Comparison of ENCODE assay signal across 19 mouse cellular contexts in the genomic region with DNA sequence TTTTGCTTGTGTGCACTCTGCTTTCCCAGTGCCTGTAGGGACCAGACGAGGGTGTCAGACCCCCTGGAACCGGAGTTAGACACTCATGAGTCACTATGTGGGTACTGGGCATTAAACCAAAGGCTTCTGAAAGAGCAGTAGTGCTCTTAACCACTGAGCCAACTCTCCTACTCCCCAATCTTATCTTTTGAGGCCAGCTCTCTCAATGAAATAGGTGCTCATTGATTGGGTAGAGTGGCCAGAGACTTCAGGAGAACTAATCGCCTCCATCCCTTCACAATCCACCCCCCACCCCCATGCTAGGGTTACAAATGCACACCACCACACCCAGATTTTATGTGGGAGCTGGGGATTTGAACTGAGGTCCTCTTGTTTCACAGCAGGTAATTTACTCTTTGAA. TPM values are rescaled to one million over a fixed set of nuclear protein-coding genes. Genes with fewer than 3 reads are reported as not detected.
"Had no signal": no experiment of that assay in that cellular context is flagged by ENCODE, and none has a peak within 500 bp of the region (broad histone marks: within the 10 kb centered on the region; RNA-seq: fewer than 3 reads in every experiment).

No protein-coding gene starts in this region.

- DNase-seq: lung, adult 2 months; lung, postnatal 14 days; lung, postnatal 36 days; right cerebral cortex, postnatal 14 days; thymus, postnatal 14 days; thymus, postnatal 36 days had no signal

- ATAC-seq: lung, postnatal 0 days; midbrain, embryonic 13.5 days; midbrain, embryonic 15.5 days had no signal

- H3K9ac ChIP-seq: lung, embryonic 15.5 days; midbrain, embryonic 13.5 days; midbrain, embryonic 15.5 days; neural tube, embryonic 12.5 days; stomach, embryonic 15.5 days had no signal

- H3K27ac ChIP-seq: lung, embryonic 15.5 days; macrophage; midbrain, embryonic 13.5 days; midbrain, embryonic 15.5 days; neural tube, embryonic 12.5 days; stomach, embryonic 15.5 days; stomach, postnatal 0 days had no signal

- H3K9me3 ChIP-seq: lung, embryonic 15.5 days; midbrain, embryonic 13.5 days; midbrain, embryonic 15.5 days; neural tube, embryonic 12.5 days; stomach, embryonic 15.5 days had no signal

- H3K4me1 ChIP-seq: neural tube, embryonic 12.5 days had no signal

- H3K27me3 ChIP-seq: midbrain, embryonic 13.5 days; midbrain, embryonic 15.5 days; neural tube, embryonic 12.5 days had no signal

- H3K4me3 ChIP-seq: lung, embryonic 15.5 days; midbrain, embryonic 13.5 days; midbrain, embryonic 15.5 days; neural tube, embryonic 12.5 days; stomach, embryonic 15.5 days had no signal

- H3K36me3 ChIP-seq: lung, embryonic 15.5 days; midbrain, embryonic 13.5 days; midbrain, embryonic 15.5 days; neural tube, embryonic 12.5 days; stomach, embryonic 15.5 days had no signal

- H3K4me2 ChIP-seq: lung, embryonic 15.5 days; midbrain, embryonic 11.5 days; midbrain, embryonic 13.5 days; midbrain, embryonic 15.5 days; neural tube, embryonic 12.5 days; stomach, embryonic 15.5 days had no signal

RNA-seq across cellular contexts. Expression of a gene that starts 4.3 kb away (rescaled TPM):
- total RNA-seq: megakaryocyte, adult 5-6 weeks; monocyte, adult 5-6 weeks; neutrophil, adult 5-6 weeks had no signal
- polyA plus RNA-seq: liver, embryonic 16.5 days; lung, postnatal 0 days; macrophage had no signal

RNA-seq across cellular contexts. Expression of a gene that starts 42.3 kb away (rescaled TPM):
- total RNA-seq: megakaryocyte, adult 5-6 weeks; monocyte, adult 5-6 weeks had no signal
- polyA plus RNA-seq: lung, postnatal 0 days had no signal

RNA-seq across cellular contexts. Expression of a gene that starts 44.3 kb away (rescaled TPM):
- total RNA-seq: megakaryocyte, adult 5-6 weeks; monocyte, adult 5-6 weeks had no signal
- polyA plus RNA-seq: macrophage had no signal
